Mouse (Mus musculus) kidney, postnatal 36 days (tissue): ENCODE data around the gene Nelfe.
"Not testable (repeated sequence)": the region's sequence is repeated elsewhere in the genome, so short reads cannot be mapped to it uniquely, and the experiment has no call there.

ENCODE experiments used
- DNase-seq, 2 experiments: peaks; one replicate each; pipeline ENCODE4 v3.0.0; 2021 to 2022; ENCODE audit warnings: mixed read lengths in 2 of 2

Nelfe gene

GRCm38 (mm10) chr17:34849722-34850516, at the start of gene Nelfe, which contains the start of gene Skiv2l:
Gene Nelfe (plus strand): TSS chr17:34850391.
Gene Skiv2l (minus strand): TSS chr17:34850210.
- peak; percentile 98 to 99 for DNase-seq

- DNase-seq = not testable (repeated sequence)
These were observed 49.3 kb upstream of the Nelfe start for GRCm38 (mm10) chr17:34800781-34801305.

DNA sequence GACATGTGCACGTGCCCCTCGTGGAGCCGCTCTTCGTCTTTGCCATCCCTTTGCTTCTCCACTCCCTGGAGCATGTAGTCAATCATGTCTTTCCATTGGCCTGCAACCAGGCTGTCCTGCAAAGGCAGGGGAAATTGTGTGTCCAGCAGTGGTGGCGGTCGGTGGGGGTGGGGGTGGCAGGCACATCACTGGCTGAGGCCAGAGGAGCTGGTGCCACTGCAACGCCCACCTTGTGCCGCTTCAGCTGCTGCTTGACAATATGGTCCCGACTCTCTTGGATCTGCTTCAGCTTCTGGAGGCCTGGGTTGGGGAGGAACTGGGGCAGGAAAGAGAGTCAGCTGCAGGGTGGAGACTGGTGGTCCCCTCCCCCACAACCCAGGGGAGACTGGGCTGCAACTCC, 47.4 kb upstream of the Nelfe start:
- DNase-seq = not testable (repeated sequence)

- DNase-seq = not testable (repeated sequence)
These were observed 46.8 kb upstream of the Nelfe start for GRCm38 (mm10) chr17:34803367-34803766.

- not testable (repeated sequence) for DNase-seq
These were observed 45.9 kb upstream of the Nelfe start, which contains the start of gene Cyp21a1 for GRCm38 (mm10) chr17:34804301-34804700. Gene Cyp21a1 (minus strand): TSS chr17:34804561.

- peak in 1 of 2 experiments; percentile 26 for DNase-seq
These were observed 45.2 kb upstream of the Nelfe start for GRCm38 (mm10) chr17:34804871-34805562.

DNA sequence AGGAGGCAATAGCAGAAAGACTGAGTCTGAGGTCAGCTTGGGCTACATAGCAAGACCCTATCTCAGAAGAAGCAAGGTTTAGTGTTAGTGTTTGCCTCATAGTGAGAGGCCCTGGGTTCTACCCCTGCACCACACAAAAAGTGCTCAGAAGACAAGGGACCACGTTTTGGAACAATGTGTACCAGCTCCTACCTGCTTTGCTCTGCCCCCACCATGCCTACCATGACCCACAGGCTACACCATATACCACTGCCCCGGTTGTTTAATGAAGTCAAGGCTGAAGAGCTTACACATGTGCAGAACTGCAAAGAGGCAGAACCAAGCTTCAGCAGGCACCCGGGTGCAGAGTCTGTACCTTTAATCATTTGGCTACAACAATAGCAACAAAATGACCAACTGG, 43.0 kb upstream of the Nelfe start:
- DNase-seq = no peak

GRCm38 (mm10) chr17:34808599-34809205, 41.5 kb upstream of the Nelfe start:
- DNase-seq = no peak

- DNase-seq = not testable (repeated sequence)
These were observed 39.8 kb upstream of the Nelfe start for GRCm38 (mm10) chr17:34810411-34810810.

DNA sequence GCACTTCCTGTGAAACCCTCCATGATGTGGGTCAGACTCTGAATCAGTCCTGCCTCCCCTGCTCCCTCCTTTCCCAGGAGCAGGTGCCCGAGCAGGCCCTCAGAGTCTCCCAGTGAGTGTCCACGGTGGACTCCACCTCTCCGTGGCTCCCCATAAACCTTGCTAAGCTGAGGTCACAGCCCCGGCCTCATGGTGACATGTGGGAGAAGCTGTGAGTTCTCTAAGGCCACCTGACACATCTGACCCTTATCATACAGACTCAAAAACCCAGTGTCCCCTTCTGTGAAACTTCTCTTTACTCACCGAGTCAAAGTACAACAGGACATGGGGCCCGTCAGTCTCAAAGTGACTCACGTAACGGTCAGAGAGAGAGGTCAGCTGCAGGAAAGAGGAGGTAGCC, 39.4 kb upstream of the Nelfe start:
- not testable (repeated sequence) for DNase-seq

DNA sequence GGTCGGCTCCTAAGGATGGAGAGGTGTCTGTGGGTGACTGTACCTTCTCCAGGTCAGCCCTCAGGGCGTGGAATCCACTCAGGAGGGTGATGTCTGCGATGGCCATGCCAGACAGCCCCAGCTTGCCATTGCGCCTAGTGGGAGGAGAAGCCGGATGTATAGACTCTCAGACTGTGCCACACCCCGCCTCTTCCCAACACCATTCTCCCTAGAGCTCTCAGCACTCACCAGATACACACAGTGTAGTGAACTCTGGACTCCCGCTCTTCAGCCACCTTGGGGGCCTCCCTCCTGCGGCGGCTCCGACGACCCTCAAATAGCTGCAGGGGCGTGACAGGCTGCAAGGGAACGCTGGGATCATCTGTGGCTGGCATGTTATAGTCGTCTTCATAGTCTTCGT, 38.9 kb upstream of the Nelfe start:
- no peak for DNase-seq

DNA sequence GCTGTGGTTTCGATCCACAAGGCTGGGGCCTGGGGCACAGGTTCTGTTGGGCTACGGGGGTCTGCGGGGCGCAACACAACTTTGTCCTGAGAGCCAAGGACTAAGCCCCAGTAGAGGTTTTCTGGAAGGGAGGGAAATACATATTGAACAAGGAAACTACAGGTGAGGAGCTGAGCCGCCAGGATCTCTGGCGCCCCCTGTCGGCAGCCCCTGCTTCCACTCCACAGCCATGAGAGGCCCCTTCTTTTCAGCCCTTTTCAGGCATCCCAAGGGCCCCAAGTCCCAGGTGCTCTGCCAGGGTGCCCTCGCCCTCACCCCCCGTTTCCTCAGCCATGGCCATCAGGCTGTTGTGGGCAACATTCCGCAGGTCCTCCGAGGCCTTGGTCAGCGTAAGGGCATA, 36.4 kb upstream of the Nelfe start:
- DNase-seq = peak in 1 of 2 experiments; percentile 75

DNA sequence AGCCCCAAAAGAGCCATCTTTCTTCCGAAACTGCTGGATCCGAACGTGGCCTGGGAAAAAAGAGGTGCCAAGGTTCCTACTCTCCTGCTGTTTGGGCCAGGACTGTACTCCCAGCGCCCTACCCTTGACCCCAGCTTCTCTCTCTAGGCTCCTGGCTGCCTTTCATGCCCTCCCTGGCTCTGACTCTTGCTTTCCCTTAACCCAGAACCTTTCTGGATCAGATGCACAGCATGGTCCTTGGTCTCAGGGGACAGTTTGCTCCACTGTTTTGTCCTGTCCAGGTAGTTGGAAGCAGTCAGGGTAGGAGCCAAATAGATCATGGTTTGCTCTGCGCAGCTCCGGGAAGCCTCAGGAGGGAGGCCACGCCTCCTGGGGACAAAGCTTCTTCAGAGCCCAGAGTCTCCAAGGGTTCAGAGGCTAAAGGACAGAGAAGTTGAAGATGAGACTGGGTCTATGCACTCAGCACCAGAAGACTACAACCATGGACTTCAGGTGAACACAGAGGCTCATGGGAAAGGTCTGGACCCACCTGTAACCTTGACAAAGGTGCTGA, 35.3 kb upstream of the Nelfe start:
- peak in 1 of 2 experiments; percentile 44 for DNase-seq

DNA sequence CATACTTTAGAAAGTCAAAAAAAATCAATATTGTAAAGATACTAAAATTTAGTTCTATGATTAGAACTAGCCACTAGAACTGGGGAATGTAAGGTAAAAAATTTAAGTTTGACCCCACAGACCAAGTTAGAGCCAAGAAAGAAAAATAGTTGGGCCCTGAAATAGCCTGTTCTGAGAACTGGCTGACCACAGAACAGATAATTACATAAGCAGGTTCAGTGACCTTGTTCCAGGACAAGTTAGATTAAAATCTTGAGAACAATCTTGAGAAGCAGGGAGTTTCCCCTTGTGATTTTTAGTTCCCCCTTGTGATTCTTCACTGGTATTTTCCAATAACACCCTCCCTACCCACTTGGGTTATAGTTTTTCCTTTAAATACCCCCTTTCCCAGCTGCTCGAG, 19.4 kb upstream of the Nelfe start:
- DNase-seq = not testable (repeated sequence)

DNA sequence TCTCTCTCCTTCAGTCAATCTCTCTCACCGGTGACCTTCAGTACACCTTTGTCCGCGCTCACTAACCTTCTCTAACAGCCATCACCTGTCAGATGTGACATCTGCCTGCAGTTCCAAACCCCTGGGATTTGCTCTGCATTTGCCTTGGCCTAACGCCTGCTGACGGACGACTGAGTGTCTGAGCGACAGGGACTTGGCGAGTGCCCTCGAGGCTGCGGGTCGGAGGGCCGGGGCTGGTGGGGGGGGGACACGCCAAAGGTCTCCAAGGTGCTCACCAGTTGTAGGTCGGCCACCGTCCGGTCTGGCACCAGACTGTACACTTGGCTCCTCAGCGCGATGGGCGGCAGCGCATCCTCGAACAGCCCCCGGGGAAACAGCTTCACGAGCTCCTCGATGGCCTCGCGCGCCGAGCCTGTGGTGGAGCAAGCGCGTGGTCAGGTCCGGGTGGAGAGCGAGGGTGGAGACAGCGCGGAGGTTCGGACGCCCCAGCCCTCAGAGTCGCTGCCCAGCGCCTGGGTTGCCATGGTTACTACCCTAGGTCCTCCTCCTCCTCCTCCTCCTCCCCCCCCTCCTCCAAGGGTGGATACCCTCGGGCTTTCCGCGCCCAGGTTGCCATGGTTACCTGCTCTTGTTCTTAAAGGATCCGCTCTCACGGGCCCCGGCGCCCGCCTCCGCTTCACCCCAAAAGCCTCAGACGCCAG, 13.9 kb upstream of the Nelfe start:
- no peak for DNase-seq

GRCm38 (mm10) chr17:34836856-34837221, 13.4 kb upstream of the Nelfe start, which contains the start of the genes Stk19 and Dxo:
Gene Stk19 (minus strand): TSS chr17:34836945.
Gene Dxo (plus strand): TSS chr17:34837019.
- peak; percentile 97 to 98 for DNase-seq

DNA sequence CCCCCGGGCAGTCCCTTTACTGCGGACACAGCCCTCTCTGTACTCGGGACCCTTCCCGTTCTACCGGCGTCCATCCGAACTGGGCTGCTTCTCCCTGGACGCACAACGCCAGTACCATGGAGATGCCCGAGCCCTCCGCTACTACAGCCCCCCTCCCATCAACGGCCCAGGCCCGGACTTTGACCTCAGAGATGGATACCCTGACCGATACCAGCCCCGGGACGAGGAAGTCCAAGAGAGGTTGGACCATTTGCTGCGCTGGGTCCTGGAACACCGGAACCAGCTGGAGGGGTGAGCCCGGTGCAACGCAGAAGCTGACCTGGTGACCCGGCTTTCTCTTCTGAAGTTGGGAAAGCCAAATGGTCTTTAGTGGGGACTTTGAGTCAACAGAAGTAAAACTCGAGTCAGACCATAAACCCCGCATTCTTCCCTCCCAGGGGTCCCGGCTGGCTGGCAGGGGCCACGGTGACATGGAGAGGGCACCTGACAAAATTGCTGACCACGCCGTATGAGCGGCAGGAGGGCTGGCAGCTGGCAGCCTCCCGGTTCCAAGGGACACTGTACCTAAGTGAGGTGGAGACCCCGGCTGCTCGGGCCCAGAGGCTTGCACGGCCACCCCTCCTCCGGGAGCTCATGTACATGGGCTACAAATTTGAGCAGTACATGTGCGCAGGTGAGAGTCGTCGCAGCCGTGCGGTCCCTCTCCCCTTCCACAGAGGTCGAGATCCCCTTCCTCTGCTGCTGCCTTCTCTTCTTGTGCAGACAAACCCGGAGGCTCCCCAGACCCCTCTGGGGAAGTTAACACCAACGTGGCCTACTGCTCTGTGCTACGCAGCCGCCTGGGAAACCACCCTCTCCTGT, 12.5 kb upstream of the Nelfe start:
- peak; percentile 34 to 49 for DNase-seq

DNA sequence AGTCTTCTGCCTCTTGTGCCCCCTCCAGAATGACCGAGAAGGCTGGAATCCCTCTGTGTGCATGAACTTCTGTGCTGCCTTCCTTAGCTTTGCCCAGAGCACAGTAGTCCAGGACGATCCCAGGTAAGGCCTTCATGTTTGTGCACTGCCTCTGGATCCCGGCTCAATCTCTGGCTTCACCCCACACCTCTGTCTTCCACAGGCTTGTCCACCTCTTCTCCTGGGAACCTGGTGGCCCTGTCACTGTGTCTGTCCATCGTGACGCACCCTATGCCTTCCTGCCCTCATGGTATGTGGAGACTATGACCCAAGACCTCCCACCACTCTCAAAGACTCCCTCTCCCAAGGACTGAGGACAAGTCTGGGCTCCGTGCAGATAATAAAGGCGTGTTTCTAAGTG, 11.4 kb upstream of the Nelfe start:
- no peak for DNase-seq

DNA sequence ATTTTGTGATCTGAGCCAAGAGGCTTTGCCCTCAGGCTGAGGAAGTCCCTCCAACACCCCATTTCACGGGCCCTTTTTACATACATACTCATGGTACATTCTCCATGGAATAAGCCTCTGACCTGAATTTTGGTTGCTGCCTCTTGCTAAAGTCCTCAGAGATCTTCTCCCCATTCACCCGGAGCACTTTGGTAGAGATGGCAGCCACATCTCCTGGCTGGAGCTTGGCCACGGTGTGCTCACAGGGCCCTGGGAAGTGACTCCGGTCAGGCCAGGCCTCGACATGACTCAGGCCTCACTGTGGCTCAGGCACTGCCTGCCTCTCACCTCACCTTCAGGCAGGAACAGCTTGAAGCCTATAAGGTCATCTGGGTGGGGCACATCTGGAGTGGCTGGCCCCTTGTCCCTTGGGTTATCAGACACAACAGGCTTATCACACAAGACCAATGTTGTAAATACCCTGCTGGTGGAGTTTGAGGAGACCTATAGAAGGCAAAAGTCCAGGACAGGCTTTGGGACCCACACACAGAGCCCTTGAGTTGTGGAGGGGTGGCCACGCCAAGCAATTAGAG, 9.4 kb upstream of the Nelfe start:
- DNase-seq = no peak

GRCm38 (mm10) chr17:34844884-34845283, 5.3 kb upstream of the Nelfe start:
- DNase-seq = no peak

DNA sequence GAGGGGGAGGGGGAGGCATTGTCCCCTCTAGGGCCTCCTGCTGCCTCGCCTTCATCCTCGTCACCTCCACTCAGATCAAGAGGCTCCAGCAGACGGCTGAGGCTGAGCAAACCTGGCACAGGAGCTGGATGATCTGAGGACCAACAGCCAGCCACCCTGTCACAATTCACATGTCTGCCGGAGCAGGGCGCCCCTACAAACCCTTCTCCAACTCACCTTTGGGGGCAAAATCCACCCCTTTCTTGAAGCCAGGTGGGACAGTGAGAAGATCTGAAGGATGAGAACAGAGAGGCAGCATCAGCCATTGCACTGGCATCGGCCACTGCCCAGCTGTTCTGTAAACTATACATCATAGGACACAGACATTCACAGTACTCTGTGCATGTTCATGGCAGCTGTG, 3.0 kb upstream of the Nelfe start:
- no peak for DNase-seq
